Mouse (Mus musculus) kidney, adult 10 weeks (tissue): ENCODE results near the gene Gm8300. TPM values are rescaled to one million over a fixed set of nuclear protein-coding genes. Genes with fewer than 3 reads are reported as not detected.

Experiments used
- polyA plus RNA-seq: library from polyadenylated mRNA; stranded (reverse); fragments of 350-450 nt; fragmentation: Illumina TruSeq; extraction: RNeasy Lipid Tissue Mini Kit (QIAGEN cat#74804); gene quantifications from one replicate; pipeline ENCODE4 v1.2.3, GENCODE M21; 2014; ENCODE audit warnings: low read depth, low replicate concordance

Gm8300 gene
- not detected for polyA plus RNA-seq

DNA sequence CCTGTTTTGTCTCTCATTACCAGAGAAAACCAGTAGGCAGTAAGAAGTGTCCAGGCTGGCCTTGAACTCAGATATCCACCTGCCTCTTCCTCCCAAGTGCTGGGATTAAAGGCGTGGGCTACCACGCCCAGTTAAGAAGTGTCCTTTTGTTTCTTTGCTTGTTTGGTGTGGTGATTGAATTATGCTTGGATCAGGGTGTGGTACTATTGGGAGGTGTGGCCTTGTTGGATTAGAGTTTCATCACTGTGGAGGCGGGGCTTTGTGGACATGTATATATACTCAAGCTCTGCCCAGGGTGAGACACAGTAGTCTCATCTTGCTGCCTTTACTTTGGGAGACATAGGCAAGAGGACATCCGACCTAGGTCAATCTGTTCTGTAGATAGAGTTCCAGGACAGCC is at the start of gene Gm8300:
Gene Gm8300, plus strand, starts transcription at position 301 of the 400 bp plus-strand sequence.

DNA sequence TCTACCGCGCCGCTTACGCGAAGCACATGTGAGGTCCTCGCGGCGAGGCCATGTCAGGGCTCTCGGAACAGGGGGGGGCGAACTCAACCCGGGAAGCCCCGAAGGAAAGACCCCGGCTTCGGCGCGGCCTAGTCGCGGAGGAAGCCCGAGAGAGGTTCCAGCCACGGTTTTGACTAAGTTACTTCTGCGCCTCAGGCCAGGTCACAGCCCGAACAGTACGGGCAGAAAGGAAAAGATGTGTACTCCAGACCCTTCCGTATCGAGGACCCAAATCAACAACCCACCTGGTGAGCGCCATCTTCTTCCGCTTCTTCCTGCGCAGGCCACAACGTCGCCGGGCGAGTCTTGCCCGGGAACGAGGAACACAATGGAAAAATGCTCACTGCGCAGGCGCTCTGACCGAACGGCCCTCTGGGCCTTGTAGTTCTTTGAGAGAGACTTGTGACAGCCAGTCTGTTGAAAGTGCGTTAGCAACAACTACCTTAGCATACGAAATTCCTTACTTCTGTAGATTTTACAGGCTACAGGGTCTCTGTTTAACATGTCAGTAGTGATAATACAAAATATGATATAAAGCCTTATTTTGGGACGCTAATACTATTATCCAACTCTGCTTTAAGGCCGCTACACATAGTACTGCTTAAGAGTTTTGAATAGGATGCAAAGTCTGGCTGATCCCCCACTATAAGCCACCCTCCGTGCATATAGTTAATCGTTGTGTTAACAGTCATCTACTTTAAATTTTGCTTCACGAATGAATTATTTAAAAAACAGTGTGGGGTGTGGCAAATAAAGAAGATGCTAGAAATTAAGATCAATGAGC is 41.9 kb upstream of the Gm8300 start, which contains the start of gene Snw1:
Gene Snw1, minus strand, starts transcription at position 311 of the 823 bp plus-strand sequence.

DNA sequence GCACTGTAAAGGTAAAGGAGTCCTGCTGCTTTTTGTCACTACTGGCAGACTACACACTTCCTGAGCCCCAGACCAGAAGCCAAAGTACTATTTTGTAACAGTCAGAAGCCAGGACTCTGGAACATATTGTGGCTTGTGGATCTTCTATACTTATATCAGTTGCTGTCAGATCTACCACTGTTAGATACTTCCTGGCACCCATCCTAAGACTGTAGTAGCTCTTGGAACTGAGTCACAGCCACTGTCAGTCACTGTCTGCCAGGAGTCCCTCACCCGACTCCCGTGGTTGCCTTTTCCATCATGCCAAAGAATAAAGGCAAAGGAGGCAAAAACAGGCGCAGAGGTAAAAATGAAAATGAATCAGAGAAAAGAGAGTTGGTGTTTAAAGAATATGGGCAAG is 19.7 kb upstream of the Gm8300 start, which contains the start of gene Gm5788:
Gene Gm5788, plus strand, starts transcription at position 301 of the 400 bp plus-strand sequence.

Other genes starting within 250 kb of the Gm8300 start
- 30.1 TPM for gene Vipas39, start 248.1 kb upstream of the Gm8300 start, polyA plus RNA-seq
- 141 TPM for gene Ahsa1, start 247.8 kb upstream of the Gm8300 start, polyA plus RNA-seq
- not detected for gene Ism2, start 214.6 kb upstream of the Gm8300 start, polyA plus RNA-seq
- 153 TPM for gene Sptlc2, start 126.0 kb upstream of the Gm8300 start, polyA plus RNA-seq
- 164 TPM for gene Slirp, start 70.4 kb upstream of the Gm8300 start, polyA plus RNA-seq
- gene Alkbh1, start 70.3 kb upstream of the Gm8300 start, polyA plus RNA-seq = 13.4 TPM
- 84.7 TPM for gene Snw1, start 42.0 kb upstream of the Gm8300 start, polyA plus RNA-seq
- gene Gm5788, start 19.6 kb upstream of the Gm8300 start, polyA plus RNA-seq = not detected
- gene Oog1, start 88.4 kb downstream of the Gm8300 start, polyA plus RNA-seq = not detected
- not detected for gene Gm4027, start 104.6 kb downstream of the Gm8300 start, polyA plus RNA-seq
- not detected for gene Gm16381, start 130.3 kb downstream of the Gm8300 start, polyA plus RNA-seq